Mouse (Mus musculus) ES-Bruce4 (cell line): ENCODE results near the gene Dad1.

ENCODE experiments used
- CTCF ChIP-seq: IDR thresholded peaks from one replicate; pipeline ENCODE4 v1.8.1; 2011; ENCODE audit warnings: low read depth, low read length
- EP300 ChIP-seq: IDR thresholded peaks from 2 replicates; pipeline ENCODE4 v1.6.1; 2011; ENCODE audit warnings: low read depth, low read length; ENCODE audit not compliant: insufficient read depth
- POLR2A ChIP-seq: IDR thresholded peaks from one replicate; pipeline ENCODE4 v1.8.1; 2011; ENCODE audit warnings: low read length; ENCODE audit not compliant: insufficient read depth

DNA sequence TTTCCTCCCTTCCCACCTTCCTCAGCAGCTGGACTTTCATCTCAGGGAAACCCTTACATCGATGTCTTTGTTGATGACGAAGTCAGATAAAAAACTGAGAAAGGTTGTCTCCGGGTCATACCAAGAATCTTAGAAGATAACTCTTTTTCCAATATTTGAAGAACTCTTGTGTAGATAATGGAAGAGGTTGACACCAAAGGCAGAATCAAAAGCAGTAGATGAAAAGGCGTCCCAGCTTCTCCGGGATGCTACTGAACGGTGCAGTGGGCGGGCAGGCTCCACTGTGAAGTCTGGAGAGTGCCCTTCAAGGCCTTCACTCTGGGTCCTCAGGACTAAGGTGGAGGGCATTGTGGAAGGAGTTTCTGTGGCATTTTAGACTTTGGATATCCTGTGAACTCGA, 54.2 kb downstream of the Dad1 start:
- TF ChIP-seq CTCF (no peak), POLR2A (no peak), EP300 (no peak)
